Mouse (Mus musculus) liver, embryonic 14.5 days (tissue): Measurements from ENCODE around the gene Olfr1417. TPM values are rescaled to one million over a fixed set of nuclear protein-coding genes. Genes with fewer than 3 reads are reported as not detected.

Experiments used
- ATAC-seq: fragments of 200-750 bp; cut with Nextera tagmentation; 2 replicates; pipeline ENCODE4 v1.8.0; 2017; ENCODE audit warnings: moderate number of reproducible peaks, mild to moderate bottlenecking, moderate library complexity; ENCODE audit not compliant: insufficient read depth
- DNase-seq, 3 experiments: peaks; one replicate each; pipeline ENCODE4 v3.0.0-alpha.2; 2012 to 2013; ENCODE audit warnings: low read depth in 3 of 3, low spot score in 3 of 3
- H3K27ac ChIP-seq: fragments of 300-500 bp; sonication (generic); 2 replicates; pipeline ENCODE4 v1.5.1; 2014; ENCODE audit warnings: moderate library complexity, mild to moderate bottlenecking, control low read depth, inconsistent platforms
- H3K27me3 ChIP-seq: fragments of 300-500 bp; sonication (generic); 2 replicates; pipeline ENCODE4 v1.6.1; 2014; ENCODE audit warnings: mild to moderate bottlenecking, low read length, moderate library complexity; ENCODE audit not compliant: control insufficient read depth, insufficient read depth
- H3K36me3 ChIP-seq: fragments of 300-500 bp; sonication (generic); replicated peaks from 2 replicates; pipeline ENCODE4 v1.6.1; 2014; ENCODE audit warnings: low read depth; ENCODE audit not compliant: control insufficient read depth, insufficient read depth
- H3K4me1 ChIP-seq, 2 experiments: fragments of 200-500 bp in 1 of 2; fragments of 300-500 bp in 1 of 2; sonication (generic) in 1 of 2; replicated peaks; 2 replicates each; pipeline ENCODE4 v1.6.1; 2012 to 2014; ENCODE audit warnings: antibody characterized with exemption in 1 of 2, inconsistent platforms in 1 of 2, low read length in 1 of 2; ENCODE audit not compliant: control insufficient read depth in 2 of 2, insufficient read depth in 2 of 2
- H3K4me2 ChIP-seq: fragments of 300-500 bp; sonication (generic); 2 replicates; pipeline ENCODE4 v1.6.1; 2014; ENCODE audit warnings: low read depth, mild to moderate bottlenecking, control low read depth, moderate library complexity
- H3K4me3 ChIP-seq, 2 experiments: fragments of 200-500 bp in 1 of 2; fragments of 300-500 bp in 1 of 2; sonication (generic) in 1 of 2; 2 replicates each; pipeline ENCODE4 v1.5.1; 2012 to 2014; ENCODE audit warnings: low read depth in 2 of 2, low read length in 2 of 2, mild to moderate bottlenecking in 2 of 2, control low read depth in 1 of 2, inconsistent platforms in 1 of 2, moderate library complexity in 1 of 2; ENCODE audit not compliant: insufficient read depth in 1 of 2
- H3K9ac ChIP-seq: fragments of 300-500 bp; sonication (generic); replicated peaks from 2 replicates; pipeline ENCODE4 v1.6.1; 2014; ENCODE audit warnings: mild to moderate bottlenecking, control low read depth, moderate library complexity
- H3K9me3 ChIP-seq: fragments of 300-500 bp; sonication (generic); 2 replicates; pipeline ENCODE4 v1.6.1; 2016; ENCODE audit warnings: low read length, mixed read lengths; ENCODE audit not compliant: control insufficient read depth
- CTCF ChIP-seq: IDR thresholded peaks from 2 replicates; pipeline ENCODE4 v1.5.1; 2016; ENCODE audit warnings: antibody characterized with exemption, low read depth, control low read depth
- EP300 ChIP-seq: IDR thresholded peaks from 2 replicates; pipeline ENCODE4 v1.6.1; 2016; ENCODE audit warnings: antibody characterized with exemption, low read depth
- whole genome bisulfite sequencing: fragments of 180-500 bp; shearing (Covaris S2); extraction: QIAGEN DNeasy Blood & Tissue Kit; methylation state at CpG from one replicate; pipeline ENCODE4 v1.1.7; 2014; ENCODE audit not compliant: insufficient replicate concordance; 5-methylcytosine and 5-hydroxymethylcytosine counted together
- polyA plus RNA-seq, 2 experiments: library from polyadenylated mRNA; depleted of rRNA in 1 of 2; stranded (reverse) in 1 of 2; unstranded in 1 of 2; fragments of >200 nt; fragmentation: Nextera tagmentation in 1 of 2; extraction: Ambion mirVana in 1 of 2; gene quantifications; 2 replicates each; pipeline versions ENCODE4 v1.2.1 to v1.2.3; 2012 to 2014

The Olfr1417 gene
- polyA plus RNA-seq, 2 experiments: not detected

- no peak overlapping the region for H3K9ac ChIP-seq
- DNase-seq (no peak), ATAC-seq (no peak)
- no peaks in the 10 kb centered on the region for H3K27me3 ChIP-seq
- H3K4me3 ChIP-seq: no peak overlapping the region
- peaks cover 0 to 4% of the 10 kb centered on the region in 2 experiments; a peak in 1 of 4 replicates for H3K4me1 ChIP-seq
- TF ChIP-seq EP300 (no peak), CTCF (no peak)
- no peaks in the 10 kb centered on the region for H3K9me3 ChIP-seq
- no peaks in the 10 kb centered on the region for H3K36me3 ChIP-seq
- H3K27ac ChIP-seq: no peak overlapping the region
- H3K4me2 ChIP-seq: no peak overlapping the region
- 27% methylated on average over 6 of the region's 6 CpGs for WGBS
Observed at GRCm38 (mm10) chr19:11807822-11808221, 31.2 kb downstream of the Olfr1417 start.

GRCm38 (mm10) chr19:11807251-11807650 is 31.8 kb downstream of the Olfr1417 start:
- TF ChIP-seq CTCF (no peak), EP300 (no peak)
- H3K4me2 ChIP-seq: no peak overlapping the region
- no peak overlapping the region for H3K9ac ChIP-seq
- ATAC-seq (no peak), DNase-seq (no peak)
- no peaks in the 10 kb centered on the region for H3K36me3 ChIP-seq
- WGBS: 7% methylated on average over 2 of the region's 2 CpGs
- no peak overlapping the region for H3K4me3 ChIP-seq
- H3K9me3 ChIP-seq: no peaks in the 10 kb centered on the region
- H3K4me1 ChIP-seq: peaks cover 0 to 4% of the 10 kb centered on the region in 2 experiments; a peak in 1 of 4 replicates
- H3K27ac ChIP-seq: no peak overlapping the region
- no peaks in the 10 kb centered on the region for H3K27me3 ChIP-seq

GRCm38 (mm10) chr19:11804423-11804822 is 34.6 kb downstream of the Olfr1417 start:
- no peaks in the 10 kb centered on the region for H3K36me3 ChIP-seq
- 3% methylated on average over 1 of the region's 1 CpGs for WGBS
- H3K4me2 ChIP-seq: no peak overlapping the region
- DNase-seq (no peak), ATAC-seq (no peak)
- H3K4me1 ChIP-seq: peaks cover 0 to 2% of the 10 kb centered on the region in 2 experiments; a peak in 1 of 4 replicates
- H3K4me3 ChIP-seq: no peak overlapping the region
- H3K9ac ChIP-seq: no peak overlapping the region
- no peak overlapping the region for H3K27ac ChIP-seq
- no peak for TF ChIP-seq CTCF
- no peak for TF ChIP-seq EP300
- H3K27me3 ChIP-seq: no peaks in the 10 kb centered on the region
- no peaks in the 10 kb centered on the region for H3K9me3 ChIP-seq

- no peaks in the 10 kb centered on the region for H3K4me1 ChIP-seq
- H3K9ac ChIP-seq: no peak overlapping the region
- H3K9me3 ChIP-seq: no peaks in the 10 kb centered on the region
- no peak for ATAC-seq
- H3K36me3 ChIP-seq: no peaks in the 10 kb centered on the region
- H3K4me3 ChIP-seq: no peak overlapping the region
- no peak for DNase-seq
- no peak overlapping the region for H3K27ac ChIP-seq
- H3K27me3 ChIP-seq: no peaks in the 10 kb centered on the region
- TF ChIP-seq EP300: no peak
- TF ChIP-seq CTCF: peak; percentile 17; the same call in 1 of the 2 replicates
- H3K4me2 ChIP-seq: no peak overlapping the region
- 55% methylated on average over 8 of the region's 8 CpGs for WGBS
Observed at GRCm38 (mm10) chr19:11800531-11801315, 38.3 kb downstream of the Olfr1417 start.

- DNase-seq (no peak), ATAC-seq (no peak)
- H3K36me3 ChIP-seq: no peaks in the 10 kb centered on the region
- H3K9me3 ChIP-seq: no peaks in the 10 kb centered on the region
- 57% methylated on average over 6 of the region's 6 CpGs for WGBS
- H3K27ac ChIP-seq: no peak overlapping the region
- H3K4me1 ChIP-seq: no peaks in the 10 kb centered on the region
- no peak overlapping the region for H3K4me2 ChIP-seq
- H3K27me3 ChIP-seq: no peaks in the 10 kb centered on the region
- no peak overlapping the region for H3K4me3 ChIP-seq
- H3K9ac ChIP-seq: no peak overlapping the region
- TF ChIP-seq CTCF (no peak), EP300 (no peak)
Observed at GRCm38 (mm10) chr19:11794447-11794846, 44.6 kb downstream of the Olfr1417 start.
